Mouse (Mus musculus): ENCODE data around the gene 1600014C23Rik. TPM values are rescaled to one million over a fixed set of nuclear protein-coding genes. Genes with fewer than 3 reads are reported as not detected.

1600014C23Rik gene
- not detected for polyA plus RNA-seq (2015; fragmentation: Illumina TruSeq; extraction: RNeasy Lipid Tissue Mini Kit (QIAGEN cat#74804); ENCODE audit: low read depth, low replicate concordance)

DNA sequence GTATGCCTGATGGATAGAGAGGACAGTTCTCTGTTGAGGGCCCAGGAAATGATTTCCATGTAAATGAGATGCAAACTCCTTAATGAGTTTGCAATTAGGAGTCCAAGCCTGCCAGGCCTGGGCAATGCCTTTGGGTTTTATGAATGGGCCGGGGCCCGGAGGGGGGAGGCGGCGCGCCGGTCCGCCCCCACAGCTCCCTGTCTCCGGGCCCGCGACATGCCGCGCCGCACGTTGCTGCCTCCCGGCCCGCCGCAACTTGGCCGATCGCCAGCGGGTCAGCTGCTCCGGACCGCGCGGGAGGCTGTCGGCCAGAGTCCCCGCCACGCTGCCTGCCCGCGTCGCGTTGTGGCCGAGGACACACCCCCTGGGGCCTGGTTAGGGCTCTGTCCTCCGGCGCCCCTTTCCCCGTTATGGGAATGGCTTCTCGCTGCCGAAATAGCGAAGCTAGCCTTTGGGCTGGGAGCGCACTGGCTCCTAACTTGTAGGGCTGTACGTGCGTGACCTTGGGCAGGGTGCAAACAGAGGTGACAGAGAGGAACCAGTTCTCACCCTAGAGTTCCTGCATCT, at the start of gene 1600014C23Rik:
1600014C23Rik (minus strand) TSS at position 110 of the 567 bp plus-strand sequence.

DNA sequence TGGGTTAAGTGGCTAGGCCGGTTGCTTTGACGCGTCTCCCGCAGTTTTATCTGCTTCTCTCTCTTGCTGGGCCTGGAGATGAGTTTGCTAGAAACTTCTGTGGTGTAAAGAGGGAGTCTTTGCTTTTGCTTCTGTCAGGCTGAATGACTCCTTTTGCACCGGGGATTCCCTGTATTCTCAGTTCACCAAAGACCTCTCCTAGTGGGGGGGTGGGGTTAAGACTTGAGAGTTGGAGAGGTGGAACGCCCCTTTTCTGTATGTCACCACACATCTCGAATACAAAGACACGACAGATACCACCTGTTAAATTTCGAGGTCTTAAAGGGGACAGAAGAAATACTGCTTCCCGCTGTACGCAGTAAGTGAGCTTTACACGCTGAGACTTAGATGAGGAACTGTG, 46.9 kb downstream of the 1600014C23Rik start, which contains the start of gene Tmem63b:
Tmem63b (minus strand) TSS at position 190 of the 400 bp plus-strand sequence.

DNA sequence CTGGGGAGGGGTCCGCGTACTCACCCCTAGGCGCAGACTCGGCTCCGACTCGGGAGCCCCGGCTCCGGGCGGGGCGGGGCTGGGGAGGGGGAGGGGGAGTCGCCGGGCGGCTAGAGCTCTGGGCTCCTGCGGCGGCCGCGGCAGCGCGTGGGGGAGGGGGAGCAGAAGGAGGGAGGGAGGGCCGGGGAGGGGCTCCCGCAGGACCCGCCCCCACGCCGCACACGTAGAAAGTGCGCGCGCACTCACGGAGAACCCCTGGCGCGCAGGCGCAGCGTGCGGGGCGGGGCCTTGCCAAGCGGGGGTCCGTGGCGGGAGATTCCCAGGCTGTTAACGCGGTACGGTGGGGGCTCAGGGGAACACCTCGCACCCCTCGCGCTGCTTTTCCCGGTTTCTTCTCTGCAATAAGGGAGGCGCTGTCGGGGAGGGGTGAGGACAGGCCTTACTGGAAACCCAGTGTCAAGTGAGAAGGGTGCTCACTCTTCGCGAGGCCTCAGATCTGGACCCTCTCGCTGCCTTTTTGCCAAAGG, 47.5 kb downstream of the 1600014C23Rik start, which contains the start of gene Mrpl14:
Mrpl14 (plus strand) TSS at position 230 of the 527 bp plus-strand sequence.

Other genes with a start within 250 kb of the 1600014C23Rik start
- 18.7 TPM for gene Aars2, start 227.0 kb downstream of the 1600014C23Rik start, polyA plus RNA-seq (2015; fragmentation: Illumina TruSeq; extraction: RNeasy Lipid Tissue Mini Kit (QIAGEN cat#74804); ENCODE audit: low read depth, low replicate concordance)
- gene Tcte1, start 210.4 kb downstream of the 1600014C23Rik start, polyA plus RNA-seq (2015; fragmentation: Illumina TruSeq; extraction: RNeasy Lipid Tissue Mini Kit (QIAGEN cat#74804); ENCODE audit: low read depth, low replicate concordance), result 1.3 TPM
- gene Tmem151b, start 184.2 kb downstream of the 1600014C23Rik start, polyA plus RNA-seq (2015; fragmentation: Illumina TruSeq; extraction: RNeasy Lipid Tissue Mini Kit (QIAGEN cat#74804); ENCODE audit: low read depth, low replicate concordance), result 63.3 TPM
- 2.3 TPM for gene Nfkbie, start 178.1 kb downstream of the 1600014C23Rik start, polyA plus RNA-seq (2015; fragmentation: Illumina TruSeq; extraction: RNeasy Lipid Tissue Mini Kit (QIAGEN cat#74804); ENCODE audit: low read depth, low replicate concordance)
- gene Slc35b2, start 170.0 kb downstream of the 1600014C23Rik start, polyA plus RNA-seq (2015; fragmentation: Illumina TruSeq; extraction: RNeasy Lipid Tissue Mini Kit (QIAGEN cat#74804); ENCODE audit: low read depth, low replicate concordance), result 43.5 TPM
- 1,536 TPM for gene Hsp90ab1, start 160.6 kb downstream of the 1600014C23Rik start, polyA plus RNA-seq (2015; fragmentation: Illumina TruSeq; extraction: RNeasy Lipid Tissue Mini Kit (QIAGEN cat#74804); ENCODE audit: low read depth, low replicate concordance)
- 33.4 TPM for gene Slc29a1, start 134.2 kb downstream of the 1600014C23Rik start, polyA plus RNA-seq (2015; fragmentation: Illumina TruSeq; extraction: RNeasy Lipid Tissue Mini Kit (QIAGEN cat#74804); ENCODE audit: low read depth, low replicate concordance)
- not detected for gene Mymx, start 131.7 kb downstream of the 1600014C23Rik start, polyA plus RNA-seq (2015; fragmentation: Illumina TruSeq; extraction: RNeasy Lipid Tissue Mini Kit (QIAGEN cat#74804); ENCODE audit: low read depth, low replicate concordance)
- 0.16 TPM for gene Capn11, start 74.5 kb downstream of the 1600014C23Rik start, polyA plus RNA-seq (2015; fragmentation: Illumina TruSeq; extraction: RNeasy Lipid Tissue Mini Kit (QIAGEN cat#74804); ENCODE audit: low read depth, low replicate concordance)
- 75.3 TPM for gene Mrpl14, start 47.5 kb downstream of the 1600014C23Rik start, polyA plus RNA-seq (2015; fragmentation: Illumina TruSeq; extraction: RNeasy Lipid Tissue Mini Kit (QIAGEN cat#74804); ENCODE audit: low read depth, low replicate concordance)
- gene Tmem63b, start 46.9 kb downstream of the 1600014C23Rik start, polyA plus RNA-seq (2015; fragmentation: Illumina TruSeq; extraction: RNeasy Lipid Tissue Mini Kit (QIAGEN cat#74804); ENCODE audit: low read depth, low replicate concordance), result 110 TPM

Measured in brain, adult 10 weeks (tissue).